Mouse (Mus musculus) hindbrain, postnatal 0 days (tissue): ENCODE measurements around the gene Gm3099. TPM values are rescaled to one million over a fixed set of nuclear protein-coding genes. Genes with fewer than 3 reads are reported as not detected.
"Not testable (repeated sequence)": the region's sequence is repeated elsewhere in the genome, so short reads cannot be mapped to it uniquely, and the experiment has no call there.

ENCODE experiments used
- ATAC-seq: fragments of 200-750 bp; cut with Nextera tagmentation; 2 replicates; pipeline ENCODE4 v1.8.0; 2017; ENCODE audit warnings: mild to moderate bottlenecking, moderate TSS enrichment, moderate library complexity
- DNase-seq: peaks from one replicate; pipeline ENCODE4 v3.0.0-alpha.2; 2015; ENCODE audit warnings: low spot score
- H3K27ac ChIP-seq: fragments of 300-500 bp; sonication (generic); 2 replicates; pipeline ENCODE4 v1.5.1; 2014; ENCODE audit warnings: mild to moderate bottlenecking
- H3K27me3 ChIP-seq: fragments of 300-500 bp; sonication (generic); 2 replicates; pipeline ENCODE4 v1.6.1; 2014; ENCODE audit warnings: low read length, mixed read lengths; ENCODE audit not compliant: insufficient read depth
- H3K36me3 ChIP-seq: fragments of 300-500 bp; sonication (generic); 2 replicates; pipeline ENCODE4 v1.6.1; 2014; ENCODE audit warnings: low read length, mixed read lengths; ENCODE audit not compliant: insufficient read depth
- H3K4me1 ChIP-seq: fragments of 300-500 bp; sonication (generic); 2 replicates; pipeline ENCODE4 v1.6.1; 2014; ENCODE audit warnings: antibody characterized with exemption, low read length, mixed read lengths; ENCODE audit not compliant: insufficient read depth
- H3K4me2 ChIP-seq: fragments of 300-500 bp; sonication (generic); 2 replicates; pipeline ENCODE4 v1.6.1; 2014; ENCODE audit warnings: low read depth, mild to moderate bottlenecking, low read length, moderate library complexity, mixed read lengths
- H3K4me3 ChIP-seq: fragments of 300-500 bp; sonication (generic); 2 replicates; pipeline ENCODE4 v1.5.1; 2014; ENCODE audit warnings: low read length
- H3K9ac ChIP-seq: fragments of 300-500 bp; sonication (generic); replicated peaks from 2 replicates; pipeline ENCODE4 v1.6.1; 2014; ENCODE audit warnings: mild to moderate bottlenecking, low read length, moderate library complexity, mixed read lengths
- H3K9me3 ChIP-seq: fragments of 300-500 bp; sonication (generic); 2 replicates; pipeline ENCODE4 v1.6.1; 2016; ENCODE audit warnings: low read length, mixed read lengths
- WGBS: fragments of 180-500 bp; shearing (Covaris S2); extraction: QIAGEN DNeasy Blood & Tissue Kit; methylation state at CpG from one replicate; pipeline ENCODE4 v1.1.7; 2014; 5-methylcytosine and 5-hydroxymethylcytosine counted together
- polyA plus RNA-seq: library from polyadenylated mRNA; unstranded; fragments of >200 nt; fragmentation: Nextera tagmentation; extraction: Ambion mirVana; gene quantifications from 2 replicates; pipeline ENCODE4 v1.2.1, GENCODE M21; 2015
- total RNA-seq: library from RNA; depleted of rRNA; stranded (reverse); fragments of >200 nt; gene quantifications from 2 replicates; pipeline ENCODE4 v1.2.3, GENCODE M21; 2014; rRNA removed

Gm3099 gene
- total RNA-seq (not detected in 2 replicates), polyA plus RNA-seq (not detected in 2 replicates)

GRCm38 (mm10) chr14:3998094-3998493, at the start of gene Gm3099:
TSS of gene Gm3099 (plus strand) at chr14:3998394.
- not testable (repeated sequence) for H3K4me1 ChIP-seq, H3K4me3 ChIP-seq, H3K36me3 ChIP-seq, H3K4me2 ChIP-seq, DNase-seq, H3K9me3 ChIP-seq, H3K9ac ChIP-seq, H3K27ac ChIP-seq, H3K27me3 ChIP-seq, ATAC-seq
- 67% methylated on average over 1 of the region's 3 CpGs for WGBS

GRCm38 (mm10) chr14:3963247-3963646, 34.9 kb upstream of the Gm3099 start, which contains the start of gene Gm3095:
TSS of gene Gm3095 (plus strand) at chr14:3963547.
- not testable (repeated sequence) for ATAC-seq, H3K4me3 ChIP-seq, H3K9ac ChIP-seq, H3K27me3 ChIP-seq, DNase-seq, H3K27ac ChIP-seq, H3K9me3 ChIP-seq, H3K36me3 ChIP-seq, H3K4me2 ChIP-seq, H3K4me1 ChIP-seq
- no CpG with 5 or more reads among the region's 2 CpGs for WGBS

DNA sequence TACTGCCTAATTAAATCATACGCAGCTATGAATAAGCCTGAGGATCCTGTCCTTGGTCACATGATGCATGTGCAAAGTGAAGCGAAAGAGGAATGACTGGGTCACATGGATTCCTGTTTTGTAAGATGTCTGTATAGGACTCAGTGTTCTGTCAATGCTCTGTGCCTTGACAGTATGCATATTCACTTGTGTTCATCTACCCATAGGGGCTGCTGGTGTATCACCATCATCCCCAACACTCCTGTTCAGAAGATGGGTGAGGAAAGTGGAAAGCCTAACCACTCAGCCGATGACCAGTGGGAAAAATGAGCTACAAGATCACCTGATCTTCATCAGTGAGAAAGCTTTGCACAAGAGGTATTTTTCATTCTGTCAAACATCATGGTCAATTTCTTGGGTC, 25.4 kb downstream of the Gm3099 start, which contains the start of gene Gm5796:
Gene Gm5796 (plus strand): TSS at position 301 of the 400 bp plus-strand sequence.
- not testable (repeated sequence) for DNase-seq, H3K4me2 ChIP-seq, H3K27me3 ChIP-seq, H3K36me3 ChIP-seq, H3K9ac ChIP-seq, ATAC-seq, H3K4me1 ChIP-seq, H3K9me3 ChIP-seq, H3K27ac ChIP-seq, H3K4me3 ChIP-seq
- 100% methylated on average over 1 of the region's 3 CpGs for WGBS

Other genes with a start within 250 kb of the Gm3099 start
- gene Gm3002, start 188.3 kb upstream of the Gm3099 start, total RNA-seq: 1.8 and 2.6 TPM in 2 replicates
- 2.5 and 4.6 TPM in 2 replicates for gene Gm3002, start 188.3 kb upstream of the Gm3099 start, polyA plus RNA-seq
- 0.37 and 0.47 TPM in 2 replicates for gene Gm3033, start 152.1 kb upstream of the Gm3099 start, total RNA-seq
- not detected in 2 replicates for gene Gm3033, start 152.1 kb upstream of the Gm3099 start, polyA plus RNA-seq
- gene Gm2916, start 114.2 kb upstream of the Gm3099 start, total RNA-seq: not detected in 2 replicates
- gene Gm2916, start 114.2 kb upstream of the Gm3099 start, polyA plus RNA-seq: not detected in 2 replicates
- not detected in 2 replicates for gene Gm3029, start 66.6 kb upstream of the Gm3099 start, total RNA-seq
- 0.19 TPM in 1 of 2 replicates, not detected in the other for gene Gm3029, start 66.6 kb upstream of the Gm3099 start, polyA plus RNA-seq
- 1.0 and 1.2 TPM in 2 replicates for gene Gm3095, start 34.8 kb upstream of the Gm3099 start, total RNA-seq
- 0.90 and 1.6 TPM in 2 replicates for gene Gm3095, start 34.8 kb upstream of the Gm3099 start, polyA plus RNA-seq
- 1.7 and 1.9 TPM in 2 replicates for gene Gm5796, start 25.5 kb downstream of the Gm3099 start, total RNA-seq
- gene Gm5796, start 25.5 kb downstream of the Gm3099 start, polyA plus RNA-seq: 2.2 and 4.7 TPM in 2 replicates
- gene Gm3115, start 85.7 kb downstream of the Gm3099 start, total RNA-seq: not detected in 2 replicates
- not detected in 2 replicates for gene Gm3115, start 85.7 kb downstream of the Gm3099 start, polyA plus RNA-seq
- gene Gm8108, start 112.1 kb downstream of the Gm3099 start, total RNA-seq: 0.54 and 0.89 TPM in 2 replicates
- 3.5 and 6.1 TPM in 2 replicates for gene Gm8108, start 112.1 kb downstream of the Gm3099 start, polyA plus RNA-seq
- not detected in 2 replicates for gene Gm3127, start 166.6 kb downstream of the Gm3099 start, total RNA-seq
- gene Gm3127, start 166.6 kb downstream of the Gm3099 start, polyA plus RNA-seq: not detected in 2 replicates
- gene Gm2974, start 184.2 kb downstream of the Gm3099 start, total RNA-seq: 3.9 and 5.5 TPM in 2 replicates
- 5.3 and 8.9 TPM in 2 replicates for gene Gm2974, start 184.2 kb downstream of the Gm3099 start, polyA plus RNA-seq